Mouse (Mus musculus) heart, postnatal 0 days (tissue): ENCODE data around the gene Ipmk.

ENCODE experiments used
- CTCF ChIP-seq: IDR thresholded peaks from 2 replicates; pipeline ENCODE4 v1.5.1; 2016; ENCODE audit warnings: antibody characterized with exemption, control low read depth, low read depth
- EP300 ChIP-seq: IDR thresholded peaks from 2 replicates; pipeline ENCODE4 v1.6.1; 2016; ENCODE audit warnings: antibody characterized with exemption, low read depth

- TF ChIP-seq EP300 (no peak), CTCF (peak; percentile 52)
These were observed 41.4 kb upstream of the Ipmk start for GRCm38 (mm10) chr10:71306190-71306589.
